8 mouse cellular contexts compared by ENCODE assay signal in genomic region chr14:121824322-121825103, GRCm38 (mm10). TPM values are rescaled to one million over a fixed set of nuclear protein-coding genes. Genes with fewer than 3 reads are reported as not detected.
DNase-seq lines count a peak whose midpoint lies in the region; ATAC-seq and TF ChIP-seq lines count a peak whose summit lies in the region.

No protein-coding gene starts in this region.

- H3K27ac ChIP-seq in heart, postnatal 0 days (ENCODE audit: low read depth): peak overlapping the region; percentile 61
- H3K27ac ChIP-seq in limb, embryonic 15.5 days: 0 out of 2 replicates have a peak overlapping the region, but pooled peaks have one; percentile 11

- TF ChIP-seq CTCF in heart, postnatal 0 days (IDR thresholded peaks at IDR 0.05; ENCODE audit: low read depth): no peak

- H3K9ac ChIP-seq in heart, postnatal 0 days (replicated peaks; ENCODE audit: low read depth, low read length): no peak overlapping the region
- no peak overlapping the region for H3K9ac ChIP-seq in limb, embryonic 15.5 days

- H3K4me1 ChIP-seq in heart, postnatal 0 days (ENCODE audit: control insufficient read depth, insufficient read depth): peaks cover 14% of the 10 kb centered on the region; the same call in 1 of the 2 replicates
- peaks cover 20% of the 10 kb centered on the region for H3K4me1 ChIP-seq in limb, embryonic 15.5 days

- no peak overlapping the region for H3K4me2 ChIP-seq in heart, postnatal 0 days (ENCODE audit: low read depth, low read length)
- no peak overlapping the region for H3K4me2 ChIP-seq in limb, embryonic 15.5 days

- no peaks in the 10 kb centered on the region for H3K9me3 ChIP-seq in heart, postnatal 0 days (replicated peaks; ENCODE audit: control insufficient read depth, low read length)
- no peaks in the 10 kb centered on the region for H3K9me3 ChIP-seq in limb, embryonic 15.5 days

- no peaks in the 10 kb centered on the region for H3K36me3 ChIP-seq in heart, postnatal 0 days (replicated peaks; ENCODE audit: control insufficient read depth, insufficient read depth, low read length)
- no peaks in the 10 kb centered on the region for H3K36me3 ChIP-seq in limb, embryonic 15.5 days

- peak; percentile 38 for ATAC-seq in common myeloid progenitor, adult 5-6 weeks (replicated peaks; ENCODE audit: low read depth, poor library complexity, severe bottlenecking)
- peak; percentile 79 for ATAC-seq in heart, postnatal 0 days (ENCODE audit: insufficient read depth, low read depth)
- peak; percentile 65; the same call in 1 of the 2 replicates for ATAC-seq in limb, embryonic 15.5 days (ENCODE audit: insufficient number of reproducible peaks, low FRiP score, low TSS enrichment, low read depth)
- ATAC-seq in monocyte, adult 5-6 weeks (replicated peaks; ENCODE audit: insufficient number of reproducible peaks, low FRiP score, low TSS enrichment, poor library complexity, severe bottlenecking): no peak

- no peak overlapping the region for H3K4me3 ChIP-seq in heart, postnatal 0 days (ENCODE audit: low read depth, low read length)
- H3K4me3 ChIP-seq in limb, embryonic 15.5 days: no peak overlapping the region

- DNase-seq in layer of hippocampus, adult 9-11 months: peak; percentile 17
- DNase-seq in layer of hippocampus, adult 9-10 months (ENCODE audit: low spot score): no peak
- peak; percentile 49 for DNase-seq in heart, postnatal 0 days (ENCODE audit: low spot score)
- peak; percentile 49 for DNase-seq in ovary, postnatal 14 days (ENCODE audit: low spot score)
- no peak for DNase-seq in c-Kit-positive CD71-positive TER-119-positive erythroid progenitor cells, embryonic 14.5 days (ENCODE audit: low spot score)

- H3K27me3 ChIP-seq in heart, postnatal 0 days (ENCODE audit: control insufficient read depth, insufficient read depth, low read length): no peaks in the 10 kb centered on the region
- no peaks in the 10 kb centered on the region for H3K27me3 ChIP-seq in limb, embryonic 15.5 days

- 67% methylated on average over 11 of the region's 11 CpGs for WGBS in heart, postnatal 0 days
- WGBS in limb, embryonic 15.5 days: 70% methylated on average over 11 of the region's 11 CpGs

- peak; percentile 50; the same call in 1 of the 2 replicates for TF ChIP-seq EP300 in heart, postnatal 0 days (IDR thresholded peaks at IDR 0.05; ENCODE audit: low read depth)

RNA-seq across cellular contexts. Expression of gene Dock9, which starts 26.9 kb away (rescaled TPM):
- total RNA-seq in common myeloid progenitor, adult 5-6 weeks (2017): 5.7 and 6.7 TPM in 2 replicates
- 20.5 and 25.4 TPM in 2 replicates for total RNA-seq in heart, postnatal 0 days (2014; rRNA removed; ENCODE audit: low replicate concordance)
- polyA plus RNA-seq in heart, postnatal 0 days (2015; fragmentation: Nextera tagmentation; extraction: Ambion mirVana): 3.8 and 4.1 TPM in 2 replicates
- polyA plus RNA-seq in limb, embryonic 15.5 days (2015; fragmentation: Nextera tagmentation; extraction: Ambion mirVana): 10.2 and 11.0 TPM in 2 replicates
- total RNA-seq in monocyte, adult 5-6 weeks (2017): 1.7 to 7.5 TPM (median 3.1 TPM) in 3 replicates

RNA-seq across cellular contexts. Expression of gene Ubac2, which starts 53.9 kb away (rescaled TPM):
- total RNA-seq in common myeloid progenitor, adult 5-6 weeks (2017): 19.1 and 33.3 TPM in 2 replicates
- 55.5 and 66.8 TPM in 2 replicates for total RNA-seq in heart, postnatal 0 days (2014; rRNA removed; ENCODE audit: low replicate concordance)
- polyA plus RNA-seq in heart, postnatal 0 days (2015; fragmentation: Nextera tagmentation; extraction: Ambion mirVana): 38.7 and 39.4 TPM in 2 replicates
- polyA plus RNA-seq in limb, embryonic 15.5 days (2015; fragmentation: Nextera tagmentation; extraction: Ambion mirVana): 65.2 and 69.5 TPM in 2 replicates
- total RNA-seq in monocyte, adult 5-6 weeks (2017): 25.2 to 53.9 TPM (median 36.5 TPM) in 3 replicates

Comparison
In these comparisons a context has a peak if more than half of its experiments do, and no peak if none do; other contexts are left out.
1. DNase-seq: peak in layer of hippocampus, adult 9-11 months (single experiment), heart, postnatal 0 days (single experiment) and ovary, postnatal 14 days (single experiment); none in layer of hippocampus, adult 9-10 months (single experiment) and c-Kit-positive CD71-positive TER-119-positive erythroid progenitor cells, embryonic 14.5 days (single experiment).